Mouse (Mus musculus) left cerebral cortex, adult 9 months (tissue): ENCODE measurements around the gene Ctdsp2.
A peak's percentile ranks its signal among the peaks of the same experiment; 100 is the strongest.

Experiments used
- DNase-seq, 2 experiments: peaks; one replicate each; pipeline ENCODE4 v3.0.0; 2022; ENCODE audit warnings: low spot score in 2 of 2

Ctdsp2 gene

GRCm38 (mm10) chr10:126990313-126991056 lies 12.0 kb downstream of the Ctdsp2 start:
- peak in 1 of 2 experiments; percentile 87 for DNase-seq

DNA sequence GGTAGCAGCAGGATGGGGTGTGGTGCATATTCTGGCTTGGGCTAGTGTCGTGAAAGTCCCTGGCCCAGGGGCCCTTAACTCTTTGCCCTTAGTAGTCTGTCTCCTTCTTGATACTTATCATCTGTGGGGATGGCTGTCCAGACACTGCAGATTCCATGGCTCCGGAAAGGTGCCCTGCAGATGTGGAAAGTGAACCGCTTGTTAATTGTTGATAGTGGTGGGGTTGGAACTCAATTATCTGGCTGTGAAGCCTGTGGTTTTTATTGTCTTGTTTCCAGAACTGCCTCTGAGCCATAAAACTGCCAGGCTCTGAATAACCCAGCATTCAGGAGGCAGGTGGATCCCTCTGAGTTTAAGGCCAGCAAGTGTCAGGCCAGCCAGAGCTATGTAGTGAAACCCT lies 13.2 kb downstream of the Ctdsp2 start:
- no peak for DNase-seq

DNA sequence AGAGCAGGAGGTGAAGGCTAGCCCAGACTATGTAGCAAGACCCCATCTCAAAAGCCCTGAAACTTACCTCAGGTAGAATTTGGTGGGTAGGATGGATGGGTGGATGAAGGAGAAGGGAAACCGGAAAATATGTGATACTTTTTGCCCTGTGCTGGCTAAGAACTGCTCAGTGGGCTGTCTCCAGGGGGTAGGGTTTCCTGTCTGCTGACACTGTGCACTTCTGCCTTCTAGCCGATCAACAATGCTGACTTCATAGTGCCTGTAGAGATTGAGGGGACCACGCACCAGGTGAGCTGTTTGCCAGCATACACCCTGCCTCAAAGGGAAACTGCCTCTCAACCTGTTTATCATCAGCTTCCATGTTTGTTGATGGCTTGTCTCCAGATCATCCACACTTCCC lies 15.1 kb downstream of the Ctdsp2 start:
- DNase-seq, result no peak

DNA sequence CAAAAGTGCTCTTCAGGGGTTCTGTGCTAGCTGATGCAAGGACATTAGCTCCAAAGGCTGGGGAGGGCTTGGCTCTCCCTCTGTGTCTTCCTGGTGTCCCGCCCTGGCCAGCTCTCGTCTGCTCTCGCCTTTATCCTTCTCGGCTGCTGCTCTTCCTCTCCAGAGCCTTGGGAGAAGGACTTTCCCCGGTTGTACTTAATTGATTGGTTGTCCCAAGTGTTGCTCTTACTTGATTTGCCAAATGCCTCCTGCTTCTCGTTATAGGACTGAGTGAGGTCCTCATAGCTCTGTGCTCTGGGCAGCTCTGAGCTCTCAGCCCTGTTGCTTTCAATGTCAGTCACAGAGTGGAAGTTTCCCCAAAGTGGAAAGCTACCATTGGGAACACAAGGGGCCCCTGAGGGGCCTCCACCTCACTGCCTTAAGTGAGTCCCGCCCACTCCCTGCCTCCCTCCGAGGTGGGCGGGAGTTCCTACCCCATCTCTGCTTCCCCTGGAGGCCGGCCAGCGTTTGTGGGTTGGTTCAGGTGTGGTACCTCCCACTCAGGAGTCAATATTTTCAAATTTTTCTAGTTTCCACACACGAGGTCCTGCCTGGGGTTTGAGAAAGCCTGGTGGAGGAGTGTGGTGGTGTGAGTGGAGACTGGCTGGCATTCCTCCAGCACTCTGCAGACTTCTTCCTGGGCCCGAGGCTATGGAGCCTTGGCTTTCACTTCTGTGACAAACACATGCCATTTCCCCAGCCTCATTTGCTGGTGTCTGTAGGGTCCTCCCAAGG lies 19.0 kb downstream of the Ctdsp2 start:
- no peak for DNase-seq

GRCm38 (mm10) chr10:127000529-127000928 lies 22.0 kb downstream of the Ctdsp2 start, which contains the start of gene Avil:
TSS of gene Avil (plus strand) at chr10:127000709.
- no peak for DNase-seq

DNA sequence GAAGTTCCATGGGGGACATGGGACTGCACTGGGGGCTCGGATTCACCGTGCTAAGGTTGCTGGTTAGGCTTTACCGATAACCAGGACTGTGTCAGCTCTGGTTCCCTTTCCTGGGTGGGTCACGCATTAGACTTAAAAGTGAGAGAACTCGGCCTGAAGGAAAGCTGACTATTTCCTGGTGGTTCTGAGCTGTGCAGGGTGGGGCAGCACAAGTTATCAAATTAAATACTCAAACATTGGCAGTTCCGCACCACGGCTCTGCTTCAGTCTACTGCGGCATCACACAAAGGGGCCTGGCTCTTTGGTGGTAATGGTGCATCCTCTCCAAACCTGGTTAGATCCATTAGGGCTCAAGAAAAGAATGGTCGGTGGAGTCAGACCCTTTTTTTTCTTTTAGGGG lies 22.8 kb downstream of the Ctdsp2 start:
- DNase-seq, result no peak

DNA sequence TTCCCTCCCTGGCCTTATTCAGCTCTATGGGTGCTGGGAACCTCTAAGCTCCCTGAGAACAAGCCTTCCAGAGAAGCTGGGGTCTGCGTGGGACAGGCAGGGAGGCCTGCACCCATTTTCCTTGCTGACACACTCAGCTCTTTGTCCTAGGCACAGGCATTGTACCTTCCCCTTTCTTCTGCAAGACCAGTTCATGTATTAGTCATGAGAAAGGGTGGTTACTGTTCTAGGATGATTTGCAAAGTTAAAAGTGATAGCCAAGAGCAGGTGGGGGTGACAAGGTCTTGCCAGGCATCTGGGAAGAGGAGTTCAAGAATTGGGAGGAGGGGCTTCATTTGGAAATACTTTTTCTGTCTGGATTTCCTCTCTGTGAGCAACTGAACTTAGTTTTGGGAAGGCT lies 23.5 kb downstream of the Ctdsp2 start:
- DNase-seq, result no peak

DNA sequence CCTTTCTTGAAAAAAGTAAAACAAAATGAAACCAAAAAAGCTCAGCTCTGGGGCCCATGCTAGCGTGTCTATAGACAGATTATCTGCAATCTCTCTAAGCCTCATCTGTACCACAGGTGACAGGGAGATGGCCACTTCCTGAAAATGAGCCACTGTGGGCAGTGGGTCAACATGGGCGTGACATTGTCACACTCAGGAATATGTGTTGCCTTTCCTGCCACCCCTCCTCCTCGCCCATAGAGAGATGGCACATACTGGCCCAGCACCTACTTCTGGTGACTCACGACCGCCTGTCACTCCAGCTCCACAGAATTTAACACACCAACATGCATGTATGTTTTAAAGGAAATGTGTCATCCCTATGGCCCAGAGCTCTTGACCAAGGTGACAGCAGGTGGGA lies 24.2 kb downstream of the Ctdsp2 start:
- no peak for DNase-seq

DNA sequence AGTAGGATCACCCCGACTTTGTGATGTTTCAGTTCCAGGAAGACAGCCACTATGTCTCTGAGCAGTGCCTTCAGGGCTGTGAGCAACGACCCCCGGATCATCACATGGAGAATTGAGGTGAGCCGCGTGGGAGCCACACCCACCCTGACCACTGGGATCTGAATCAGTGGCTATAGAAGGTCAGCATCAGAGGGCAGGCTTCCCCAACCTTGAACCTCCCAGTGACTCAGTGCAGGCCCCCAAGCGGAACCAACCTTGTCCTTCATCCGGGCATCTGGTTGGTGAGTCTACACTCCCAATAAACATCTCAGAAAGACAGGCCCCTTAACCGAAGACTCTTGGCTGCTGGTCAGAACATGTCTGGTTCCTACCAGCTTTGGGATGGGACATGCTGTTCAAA lies 24.8 kb downstream of the Ctdsp2 start:
- no peak for DNase-seq

DNA sequence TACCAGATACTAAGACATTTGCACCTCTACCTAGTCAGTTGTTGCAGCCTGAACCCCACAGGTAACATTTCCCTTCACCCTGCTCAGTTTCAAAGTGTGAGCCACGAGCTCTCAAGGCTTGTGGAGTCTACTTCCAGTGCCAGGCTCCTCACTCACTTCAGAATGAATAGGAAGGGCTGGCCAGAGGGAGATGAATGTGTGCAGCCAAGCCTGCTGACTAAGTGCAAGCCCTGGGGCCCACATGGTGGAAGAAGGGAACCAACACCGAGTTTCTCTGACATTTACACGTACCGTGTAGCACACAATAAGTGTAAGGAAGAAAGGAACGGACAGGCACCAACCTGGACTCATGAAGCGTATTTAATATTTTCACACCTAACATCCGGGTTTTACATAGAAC lies 25.3 kb downstream of the Ctdsp2 start:
- no peak for DNase-seq

- no peak for DNase-seq
Measured at GRCm38 (mm10) chr10:127016488-127016887, 38.0 kb downstream of the Ctdsp2 start.

GRCm38 (mm10) chr10:127017071-127017470 lies 38.6 kb downstream of the Ctdsp2 start:
- no peak for DNase-seq

DNA sequence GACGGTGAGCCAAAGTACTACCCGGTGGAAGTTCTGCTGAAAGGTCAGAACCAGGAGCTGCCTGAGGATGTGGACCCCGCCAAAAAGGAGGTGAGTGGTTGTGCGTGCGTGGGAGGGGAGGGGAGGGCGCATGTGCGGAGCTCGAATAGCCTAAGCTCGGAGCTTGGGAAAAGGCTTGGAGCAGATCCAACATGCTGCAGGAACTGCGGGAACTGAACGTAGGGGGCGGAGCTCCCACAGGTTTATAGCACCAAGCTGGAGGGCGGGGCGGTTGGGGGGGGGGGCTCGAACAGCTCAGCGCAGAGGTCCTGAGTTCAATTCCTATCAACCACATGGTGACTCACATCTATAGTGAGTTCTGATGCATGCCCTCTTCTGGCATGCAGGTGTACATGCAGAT lies 39.9 kb downstream of the Ctdsp2 start:
- no peak for DNase-seq

- DNase-seq, result peak; percentile 46 to 90
Measured at GRCm38 (mm10) chr10:127030336-127031296, 52.1 kb downstream of the Ctdsp2 start, which contains the start of gene Tsfm. TSS of gene Tsfm (minus strand) at chr10:127030840.

- no peak for DNase-seq
Measured at GRCm38 (mm10) chr10:127033301-127033741, 54.8 kb downstream of the Ctdsp2 start.

DNA sequence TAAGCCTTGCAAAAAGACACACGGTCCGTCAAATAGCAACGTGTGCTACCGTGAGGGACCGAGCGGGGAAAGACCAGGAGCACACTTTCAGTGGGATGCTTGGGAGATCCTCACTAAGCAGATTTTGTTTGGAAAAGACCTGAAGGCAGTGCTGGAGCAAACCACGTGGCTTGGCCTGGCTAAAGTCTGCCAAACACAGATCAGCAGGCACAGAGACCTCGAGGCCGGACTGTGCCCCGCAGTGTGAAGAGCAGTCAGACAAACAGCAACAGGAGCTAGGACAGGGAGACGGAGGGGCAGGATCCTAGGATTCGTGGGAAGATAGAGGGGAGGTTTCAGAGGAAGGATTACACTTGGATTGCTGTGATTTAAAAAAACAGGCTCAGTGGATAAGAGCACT lies 57.8 kb downstream of the Ctdsp2 start:
- DNase-seq, result no peak

DNA sequence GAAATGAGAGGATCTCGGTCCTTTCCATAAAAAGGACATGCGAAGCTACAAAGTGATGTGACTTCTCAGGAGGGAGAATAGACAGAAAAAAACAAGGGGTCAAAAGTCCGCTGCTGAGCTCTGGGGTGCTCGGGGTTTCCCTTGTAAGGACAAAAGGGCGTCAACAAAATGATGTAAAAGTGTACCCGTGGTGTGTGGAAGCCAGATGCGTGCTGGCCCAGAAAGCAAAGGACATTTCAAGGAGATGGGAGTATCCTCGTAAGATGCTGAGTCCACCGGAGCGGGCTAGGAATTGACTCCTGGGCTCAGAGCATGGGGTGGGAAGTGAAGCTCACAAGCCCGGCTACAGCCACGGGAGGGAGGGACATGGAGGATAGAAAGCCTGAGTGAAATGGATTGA lies 59.1 kb downstream of the Ctdsp2 start:
- no peak for DNase-seq

DNA sequence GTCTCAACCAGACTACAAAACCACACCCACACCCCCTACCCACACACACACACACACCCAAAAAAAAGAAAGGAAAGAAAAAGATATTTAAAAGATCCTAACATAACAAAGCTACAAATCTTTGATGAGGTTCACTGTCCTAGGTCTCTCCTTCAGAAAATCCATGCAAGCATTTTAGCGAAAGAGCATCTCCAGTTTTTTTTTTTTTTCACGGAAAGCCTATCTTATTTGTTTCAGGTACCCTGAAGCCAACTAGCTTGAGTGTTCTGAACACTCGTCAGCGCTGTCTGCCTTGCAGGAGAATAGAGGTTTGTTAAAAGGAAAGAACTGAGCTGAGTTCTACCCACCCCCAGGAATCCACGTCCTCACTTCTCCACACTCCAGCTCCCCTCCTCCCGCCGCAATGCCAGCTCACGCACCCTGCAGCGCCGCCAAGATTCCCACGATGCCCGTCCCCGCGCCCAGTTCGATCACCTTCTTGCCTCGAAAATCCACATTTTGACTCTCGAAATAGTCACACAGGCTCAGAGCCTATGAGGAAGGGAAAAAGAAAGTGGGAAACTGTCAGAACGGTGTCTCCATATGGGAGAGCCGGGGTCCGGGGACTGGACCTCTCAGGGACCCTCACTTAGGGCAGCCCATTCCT lies 62.2 kb downstream of the Ctdsp2 start:
- DNase-seq, result peak in 1 of 2 experiments; percentile 50

GRCm38 (mm10) chr10:127041274-127041766 lies 62.8 kb downstream of the Ctdsp2 start, which contains the start of the genes Mettl1 and Eef1akmt3:
TSS of gene Mettl1 (plus strand) at chr10:127041414.
TSS of gene Eef1akmt3 (minus strand) at chr10:127041513.
- DNase-seq, result no peak

GRCm38 (mm10) chr10:127041774-127042338 lies 63.3 kb downstream of the Ctdsp2 start:
- peak; percentile 62 to 89 for DNase-seq
